Mouse (Mus musculus) forebrain, embryonic 16.5 days (tissue): Measurements from ENCODE around the gene Pld5. TPM values are rescaled to one million over a fixed set of nuclear protein-coding genes. Genes with fewer than 3 reads are reported as not detected.

Source experiments
- ATAC-seq: fragments of 200-750 bp; cut with Nextera tagmentation; 2 replicates; pipeline ENCODE4 v1.8.0; 2017; ENCODE audit warnings: mild to moderate bottlenecking, moderate library complexity
- H3K27ac ChIP-seq: fragments of 300-500 bp; sonication (generic); 2 replicates; pipeline ENCODE4 v1.5.1; 2014; ENCODE audit warnings: low read length, control low read depth
- H3K27me3 ChIP-seq: fragments of 300-500 bp; sonication (generic); replicated peaks from 2 replicates; pipeline ENCODE4 v1.6.1; 2014; ENCODE audit warnings: low read length; ENCODE audit not compliant: control insufficient read depth, insufficient read depth
- H3K36me3 ChIP-seq: fragments of 300-500 bp; sonication (generic); 2 replicates; pipeline ENCODE4 v1.6.1; 2014; ENCODE audit not compliant: control insufficient read depth, insufficient read depth
- H3K4me1 ChIP-seq: fragments of 300-500 bp; sonication (generic); replicated peaks from 2 replicates; pipeline ENCODE4 v1.6.1; 2014; ENCODE audit warnings: low read length; ENCODE audit not compliant: control insufficient read depth, insufficient read depth
- H3K4me2 ChIP-seq: fragments of 300-500 bp; sonication (generic); 2 replicates; pipeline ENCODE4 v1.6.1; 2014; ENCODE audit warnings: mild to moderate bottlenecking, low read length, control low read depth
- H3K4me3 ChIP-seq: fragments of 300-500 bp; sonication (generic); replicated peaks from 2 replicates; pipeline ENCODE4 v1.5.1; 2014; ENCODE audit warnings: mild to moderate bottlenecking, low read length, control low read depth
- H3K9ac ChIP-seq: fragments of 300-500 bp; sonication (generic); replicated peaks from 2 replicates; pipeline ENCODE4 v1.6.1; 2014; ENCODE audit warnings: low read depth, low read length, control low read depth
- H3K9me3 ChIP-seq: fragments of 300-500 bp; sonication (generic); 2 replicates; pipeline ENCODE4 v1.6.1; 2016; ENCODE audit warnings: low read length; ENCODE audit not compliant: control insufficient read depth
- WGBS: fragments of 180-500 bp; shearing (Covaris S2); extraction: QIAGEN DNeasy Blood & Tissue Kit; methylation state at CpG from one replicate; pipeline ENCODE4 v1.1.7; 2014; 5-methylcytosine and 5-hydroxymethylcytosine counted together
- polyA plus RNA-seq: library from polyadenylated mRNA; unstranded; fragments of >200 nt; fragmentation: Nextera tagmentation; extraction: Ambion mirVana; gene quantifications from 2 replicates; pipeline ENCODE4 v1.2.1, GENCODE M21; 2015

The Pld5 gene
- polyA plus RNA-seq, 1 experiment from 2014 or later: 1.6 TPM

GRCm38 (mm10) chr1:176036028-176036427 is 239.1 kb downstream of the Pld5 start:
- H3K9ac ChIP-seq: no peak overlapping the region
- no peak overlapping the region for H3K27ac ChIP-seq
- H3K9me3 ChIP-seq: no peaks in the 10 kb centered on the region
- ATAC-seq: no peak; the same call in 1 of the 2 replicates
- H3K27me3 ChIP-seq: no peaks in the 10 kb centered on the region
- H3K36me3 ChIP-seq: no peaks in the 10 kb centered on the region
- H3K4me3 ChIP-seq: no peak overlapping the region
- H3K4me2 ChIP-seq: no peak overlapping the region
- H3K4me1 ChIP-seq: no peaks in the 10 kb centered on the region
- WGBS: 13% methylated on average over 3 of the region's 3 CpGs

DNA sequence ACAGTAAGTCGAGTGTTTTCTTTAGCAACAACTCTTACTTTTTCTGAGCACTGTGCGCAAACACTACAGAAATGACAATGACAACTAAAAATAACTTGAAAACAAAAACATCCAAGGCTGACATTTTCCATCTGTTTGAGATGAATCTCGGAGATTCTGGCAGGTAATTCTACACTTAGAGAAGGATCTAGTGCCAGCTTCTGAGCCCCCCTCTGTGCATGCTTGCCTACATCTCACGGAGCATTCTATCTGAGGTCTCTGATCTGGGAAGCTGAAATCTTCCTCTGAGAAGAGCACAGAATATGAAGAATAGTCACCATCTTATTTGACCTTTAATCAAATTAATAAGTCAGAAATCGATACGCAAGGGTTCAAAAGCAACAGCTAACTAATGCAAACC is 240.4 kb downstream of the Pld5 start:
- WGBS: 88% methylated on average over 6 of the region's 6 CpGs
- H3K36me3 ChIP-seq: no peaks in the 10 kb centered on the region
- no peak overlapping the region for H3K27ac ChIP-seq
- H3K27me3 ChIP-seq: no peaks in the 10 kb centered on the region
- no peak overlapping the region for H3K4me2 ChIP-seq
- H3K4me3 ChIP-seq: no peak overlapping the region
- ATAC-seq: no peak
- H3K4me1 ChIP-seq: no peaks in the 10 kb centered on the region
- H3K9me3 ChIP-seq: no peaks in the 10 kb centered on the region
- no peak overlapping the region for H3K9ac ChIP-seq

- no peak for ATAC-seq
- no peaks in the 10 kb centered on the region for H3K9me3 ChIP-seq
- no peaks in the 10 kb centered on the region for H3K4me1 ChIP-seq
- H3K4me3 ChIP-seq: no peak overlapping the region
- no peak overlapping the region for H3K4me2 ChIP-seq
- H3K36me3 ChIP-seq: no peaks in the 10 kb centered on the region
- no peak overlapping the region for H3K9ac ChIP-seq
- no peak overlapping the region for H3K27ac ChIP-seq
- no peaks in the 10 kb centered on the region for H3K27me3 ChIP-seq
- 78% methylated on average over 5 of the region's 5 CpGs for WGBS
Measured at GRCm38 (mm10) chr1:176033698-176034097, 241.4 kb downstream of the Pld5 start.

DNA sequence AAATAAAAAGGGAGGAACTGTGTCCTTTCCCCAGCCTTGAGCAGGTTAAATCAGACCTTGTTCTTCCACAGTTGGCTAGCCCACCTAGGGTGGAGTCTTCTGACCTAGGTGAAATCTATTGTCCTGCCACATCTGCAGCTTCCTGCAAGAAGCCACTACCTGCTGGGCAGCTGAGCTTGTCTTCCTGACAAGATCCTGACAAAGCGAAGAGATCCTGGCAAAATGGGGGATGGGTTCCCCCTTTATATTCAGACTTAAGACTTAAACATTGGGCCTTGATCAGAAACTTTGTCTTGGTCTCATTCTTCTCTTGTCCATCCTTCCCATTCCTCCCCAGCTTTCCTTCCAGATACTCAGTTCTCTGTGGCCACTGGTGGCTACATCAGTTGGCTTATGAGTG is 246.0 kb downstream of the Pld5 start:
- Histone ChIP-seq H3K4me3 (no peak overlapping the region), H3K27me3 (no peaks in the 10 kb centered on the region), H3K27ac (no peak overlapping the region), H3K36me3 (no peaks in the 10 kb centered on the region), H3K4me1 (no peaks in the 10 kb centered on the region), H3K4me2 (no peak overlapping the region), H3K9ac (no peak overlapping the region), H3K9me3 (no peaks in the 10 kb centered on the region)
- 89% methylated on average over 1 of the region's 1 CpGs for WGBS
- ATAC-seq: no peak

DNA sequence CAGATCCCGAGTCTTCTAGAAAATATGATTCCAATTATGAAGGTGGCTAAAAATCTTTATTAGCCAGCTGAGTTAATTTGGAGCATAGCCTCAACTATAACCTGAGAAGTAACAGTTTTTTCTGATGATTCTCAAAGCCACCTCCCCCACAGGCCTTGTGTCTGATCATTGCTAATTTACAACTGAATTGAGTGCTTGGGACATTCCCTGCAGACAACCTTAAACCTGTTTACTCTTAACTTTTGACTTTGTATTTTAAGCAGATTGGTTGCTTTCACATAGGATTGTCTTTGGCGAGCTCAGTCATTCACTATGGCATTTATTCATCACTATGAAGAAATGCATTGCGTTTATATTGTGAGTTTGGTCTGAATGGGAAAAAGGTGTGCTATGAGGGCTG is 246.7 kb downstream of the Pld5 start:
- H3K4me1 ChIP-seq: no peaks in the 10 kb centered on the region
- WGBS: 72% methylated on average over 3 of the region's 3 CpGs
- no peaks in the 10 kb centered on the region for H3K36me3 ChIP-seq
- H3K27ac ChIP-seq: no peak overlapping the region
- no peak for ATAC-seq
- H3K27me3 ChIP-seq: no peaks in the 10 kb centered on the region
- H3K9me3 ChIP-seq: no peaks in the 10 kb centered on the region
- H3K4me3 ChIP-seq: no peak overlapping the region
- H3K9ac ChIP-seq: no peak overlapping the region
- no peak overlapping the region for H3K4me2 ChIP-seq

DNA sequence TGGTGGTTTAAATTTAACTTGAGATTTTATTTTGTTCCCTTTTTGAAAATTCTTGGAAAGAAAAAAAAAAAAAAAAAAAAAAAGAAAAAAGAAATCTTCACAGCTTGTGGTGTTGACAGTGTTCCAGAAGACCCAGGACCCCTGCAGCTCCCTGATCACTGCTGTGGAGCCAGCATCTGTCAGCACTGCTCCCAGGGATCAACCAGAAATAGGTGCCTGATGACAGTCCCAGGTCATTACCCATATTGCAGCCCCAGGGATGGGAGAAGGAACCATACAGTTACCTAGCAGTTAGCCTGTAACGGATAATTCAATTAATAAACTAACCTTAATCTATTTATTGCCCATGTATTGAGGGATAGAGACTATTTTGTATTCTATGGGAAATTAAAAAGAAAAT is 250.6 kb downstream of the Pld5 start:
- H3K4me3 ChIP-seq: no peak overlapping the region
- no peak overlapping the region for H3K27ac ChIP-seq
- ATAC-seq: no peak
- H3K4me1 ChIP-seq: no peaks in the 10 kb centered on the region
- H3K36me3 ChIP-seq: no peaks in the 10 kb centered on the region
- no peaks in the 10 kb centered on the region for H3K27me3 ChIP-seq
- H3K9me3 ChIP-seq: no peaks in the 10 kb centered on the region
- no peak overlapping the region for H3K9ac ChIP-seq
- H3K4me2 ChIP-seq: no peak overlapping the region
- WGBS: 64% methylated on average over 1 of the region's 1 CpGs

DNA sequence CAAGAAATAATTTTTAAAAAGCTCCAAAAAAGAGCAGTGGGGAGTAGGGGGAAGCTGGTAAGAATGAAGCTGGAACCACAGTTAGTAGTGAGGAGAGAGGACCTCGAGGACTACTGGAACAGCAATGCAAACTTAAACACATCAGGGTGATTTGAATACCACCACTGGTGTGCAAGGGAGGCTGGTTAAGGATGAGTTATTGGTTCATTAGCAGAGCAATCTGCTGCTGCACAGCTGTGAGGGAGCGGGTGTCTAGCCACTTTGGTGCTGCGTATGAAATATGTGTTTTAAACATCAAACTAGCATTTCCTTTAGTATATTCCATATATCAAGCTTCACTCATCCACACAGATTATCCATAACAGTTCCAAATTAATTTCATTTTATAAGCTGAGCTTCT is 256.6 kb downstream of the Pld5 start:
- H3K27me3 ChIP-seq: no peaks in the 10 kb centered on the region
- no peak overlapping the region for H3K9ac ChIP-seq
- no peaks in the 10 kb centered on the region for H3K36me3 ChIP-seq
- H3K4me1 ChIP-seq: no peaks in the 10 kb centered on the region
- H3K9me3 ChIP-seq: no peaks in the 10 kb centered on the region
- ATAC-seq: no peak
- H3K27ac ChIP-seq: no peak overlapping the region
- H3K4me3 ChIP-seq: no peak overlapping the region
- WGBS: 90% methylated on average over 3 of the region's 3 CpGs
- H3K4me2 ChIP-seq: no peak overlapping the region

DNA sequence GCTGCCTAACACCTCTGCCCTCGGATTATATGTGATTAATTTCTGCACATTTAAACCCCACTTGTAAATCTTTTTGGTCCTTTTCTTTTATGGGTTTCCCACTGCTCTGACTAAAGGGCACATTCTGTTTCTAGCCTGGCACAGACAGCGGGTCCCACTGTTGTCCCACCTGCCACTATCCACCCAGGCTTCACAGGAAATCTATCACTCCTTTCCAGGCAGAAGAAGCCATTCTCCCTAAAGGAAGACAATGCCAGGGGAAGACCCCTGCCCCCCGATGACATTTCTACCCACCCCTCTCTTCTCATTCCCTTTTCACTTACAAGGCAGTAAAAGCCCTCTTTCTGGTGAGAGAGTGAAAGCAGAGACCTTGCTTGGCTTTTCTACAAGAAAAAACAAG is 259.0 kb downstream of the Pld5 start:
- Histone ChIP-seq H3K9me3 (no peaks in the 10 kb centered on the region), H3K27me3 (no peaks in the 10 kb centered on the region), H3K36me3 (no peaks in the 10 kb centered on the region), H3K4me1 (no peaks in the 10 kb centered on the region), H3K4me3 (no peak overlapping the region), H3K9ac (no peak overlapping the region), H3K4me2 (no peak overlapping the region), H3K27ac (no peak overlapping the region)
- no peak for ATAC-seq
- 50% methylated on average over 3 of the region's 3 CpGs for WGBS

GRCm38 (mm10) chr1:176013497-176014268 is 261.4 kb downstream of the Pld5 start:
- Histone ChIP-seq H3K9ac (no peak overlapping the region), H3K27me3 (no peaks in the 10 kb centered on the region), H3K36me3 (no peaks in the 10 kb centered on the region), H3K4me1 (no peaks in the 10 kb centered on the region), H3K4me2 (no peak overlapping the region), H3K4me3 (no peak overlapping the region), H3K9me3 (no peaks in the 10 kb centered on the region), H3K27ac (no peak overlapping the region)
- 2% methylated on average over 3 of the region's 3 CpGs for WGBS
- peak; percentile 43 for ATAC-seq

GRCm38 (mm10) chr1:176011535-176011934 is 263.6 kb downstream of the Pld5 start:
- H3K9ac ChIP-seq: no peak overlapping the region
- no peak for ATAC-seq
- H3K4me1 ChIP-seq: no peaks in the 10 kb centered on the region
- no peaks in the 10 kb centered on the region for H3K27me3 ChIP-seq
- no peak overlapping the region for H3K27ac ChIP-seq
- no peaks in the 10 kb centered on the region for H3K36me3 ChIP-seq
- H3K4me2 ChIP-seq: no peak overlapping the region
- H3K4me3 ChIP-seq: no peak overlapping the region
- H3K9me3 ChIP-seq: no peaks in the 10 kb centered on the region
